Mouse (Mus musculus): Measurements from ENCODE around the gene Zfp488.

DNA sequence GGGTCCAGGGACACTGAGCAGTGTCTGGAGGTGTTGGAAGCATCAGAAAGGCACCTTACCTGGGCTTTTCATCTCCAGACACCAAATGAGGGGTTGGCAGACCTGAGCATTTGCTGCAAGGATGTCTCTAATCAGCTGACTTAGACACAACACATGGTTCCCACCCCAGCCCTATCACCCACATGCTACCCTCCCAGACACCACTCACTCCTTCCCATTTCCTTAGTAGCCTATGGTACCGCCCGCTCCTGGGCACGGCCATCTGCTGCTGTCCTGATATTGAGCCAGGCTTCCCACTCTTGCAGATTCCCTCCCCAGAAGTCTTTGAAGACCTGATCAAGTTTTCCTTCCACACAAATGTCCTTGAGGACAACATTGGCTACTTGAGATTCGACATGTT lies 20.4 kb downstream of the Zfp488 start:
- TF ChIP-seq CTCF (conservative IDR thresholded peaks at IDR 0.05; ENCODE audit: low read length) (no peak), POU5F1 (IDR thresholded peaks at IDR 0.05; ENCODE audit: borderline replicate concordance, low read length) (no peak), NANOG (IDR thresholded peaks at IDR 0.05; ENCODE audit: borderline replicate concordance, low read length) (no peak)

All from E14TG2a.4 (cell line).